Mouse (Mus musculus) thymus, adult 2 months (tissue): ENCODE data around the gene Hdac9. TPM values are rescaled to one million over a fixed set of nuclear protein-coding genes. Genes with fewer than 3 reads are reported as not detected.

ENCODE experiments used
- DNase-seq: peaks from one replicate; pipeline ENCODE4 v3.0.0; 2021
- H3K27ac ChIP-seq: fragments of 200-500 bp; 2 replicates; pipeline ENCODE4 v1.5.1; 2012; ENCODE audit warnings: low read length, control low read depth; ENCODE audit not compliant: control insufficient read depth, insufficient read depth
- H3K27me3 ChIP-seq: fragments of 200-500 bp; 2 replicates; pipeline ENCODE4 v1.6.1; 2012; ENCODE audit warnings: mild to moderate bottlenecking, low read length, moderate library complexity, mixed read lengths; ENCODE audit not compliant: control insufficient read depth, insufficient read depth
- H3K36me3 ChIP-seq: fragments of 200-500 bp; 2 replicates; pipeline ENCODE4 v1.6.1; 2012; ENCODE audit warnings: mild to moderate bottlenecking, low read length, moderate library complexity; ENCODE audit not compliant: control insufficient read depth, insufficient read depth
- H3K4me1 ChIP-seq: fragments of 200-500 bp; replicated peaks from 2 replicates; pipeline ENCODE4 v1.6.1; 2012; ENCODE audit warnings: low read length; ENCODE audit not compliant: control insufficient read depth, insufficient read depth
- H3K4me3 ChIP-seq: fragments of 200-500 bp; 2 replicates; pipeline ENCODE4 v1.5.1; 2012; ENCODE audit warnings: mild to moderate bottlenecking, low read length, control low read depth, moderate library complexity; ENCODE audit not compliant: control insufficient read depth, insufficient read depth
- CTCF ChIP-seq: fragments of 200-500 bp; IDR thresholded peaks from 2 replicates; pipeline ENCODE4 v1.5.1; 2012; ENCODE audit warnings: mild to moderate bottlenecking, control low read depth, low read length, moderate library complexity, borderline replicate concordance; ENCODE audit not compliant: control insufficient read depth, poor library complexity, insufficient read depth; ENCODE audit errors: extremely low read depth
- POLR2A ChIP-seq: fragments of 200-500 bp; IDR thresholded peaks from 2 replicates; pipeline ENCODE4 v1.6.1; 2012; ENCODE audit warnings: mild to moderate bottlenecking, low read length, control low read depth, moderate library complexity; ENCODE audit not compliant: control insufficient read depth, poor library complexity, insufficient read depth; ENCODE audit errors: extremely low read depth
- WGBS: fragments of 180-500 bp; shearing (Covaris S2); methylation state at CpG from one replicate; pipeline ENCODE4 v1.1.7; 2018; 5-methylcytosine and 5-hydroxymethylcytosine counted together
- polyA plus RNA-seq: library from polyadenylated mRNA; depleted of rRNA; stranded (reverse); fragments of >200 nt; gene quantifications from 2 replicates; pipeline ENCODE4 v1.2.3, GENCODE M21; 2012

The Hdac9 gene
- polyA plus RNA-seq, 1 experiment, result 1.9 TPM

DNA sequence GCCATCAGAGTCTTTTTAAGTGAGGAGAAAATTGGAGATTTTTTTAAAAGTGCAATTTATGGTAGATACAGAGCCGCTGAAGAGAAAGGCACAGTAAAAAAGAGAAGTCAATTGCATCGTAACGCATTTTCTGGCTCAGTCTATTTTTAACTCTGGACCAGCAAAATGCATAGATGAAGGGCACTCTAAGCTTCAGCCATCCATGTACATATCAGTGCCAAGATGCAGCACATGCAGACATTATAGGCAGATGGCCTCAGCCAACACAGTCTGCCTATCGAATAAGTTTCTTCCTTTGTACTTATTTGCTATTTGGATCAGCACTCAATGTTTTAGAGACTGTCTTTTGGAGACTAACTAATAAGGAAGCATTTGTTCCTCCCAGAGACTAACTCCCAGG is 751.2 kb downstream of the Hdac9 start:
- H3K27me3 ChIP-seq, result no peaks in the 10 kb centered on the region
- no peaks in the 10 kb centered on the region for H3K36me3 ChIP-seq
- WGBS, result 44% methylated on average over 4 of the region's 4 CpGs
- H3K4me1 ChIP-seq, result no peaks in the 10 kb centered on the region
- no peak overlapping the region for H3K4me3 ChIP-seq
- TF ChIP-seq CTCF (no peak), POLR2A (no peak)
- DNase-seq, result no peak
- H3K27ac ChIP-seq, result no peak overlapping the region

DNA sequence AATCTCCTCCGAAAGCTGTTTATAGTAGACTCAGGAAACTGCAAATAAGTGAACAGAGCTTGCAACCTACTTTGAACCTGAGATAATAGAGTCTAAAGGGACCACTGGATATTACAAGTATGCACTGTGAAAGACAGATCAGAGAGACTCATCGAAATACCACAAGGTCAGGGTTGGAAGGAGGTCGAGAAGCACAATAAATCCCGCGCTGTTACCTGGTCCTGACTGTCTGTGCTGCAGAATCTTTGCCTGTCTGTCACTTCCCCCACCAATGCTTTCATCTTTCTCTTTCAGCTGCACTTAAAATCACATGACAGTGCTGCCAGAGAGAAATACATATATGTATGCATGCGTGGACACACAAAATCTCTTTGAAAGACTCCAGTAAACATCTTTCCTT is 760.6 kb downstream of the Hdac9 start:
- TF ChIP-seq POLR2A (no peak), CTCF (no peak)
- Histone ChIP-seq H3K27ac (no peak overlapping the region), H3K4me1 (no peaks in the 10 kb centered on the region), H3K27me3 (no peaks in the 10 kb centered on the region), H3K4me3 (no peak overlapping the region), H3K36me3 (no peaks in the 10 kb centered on the region)
- no peak for DNase-seq
- WGBS, result 94% methylated on average over 6 of the region's 6 CpGs

DNA sequence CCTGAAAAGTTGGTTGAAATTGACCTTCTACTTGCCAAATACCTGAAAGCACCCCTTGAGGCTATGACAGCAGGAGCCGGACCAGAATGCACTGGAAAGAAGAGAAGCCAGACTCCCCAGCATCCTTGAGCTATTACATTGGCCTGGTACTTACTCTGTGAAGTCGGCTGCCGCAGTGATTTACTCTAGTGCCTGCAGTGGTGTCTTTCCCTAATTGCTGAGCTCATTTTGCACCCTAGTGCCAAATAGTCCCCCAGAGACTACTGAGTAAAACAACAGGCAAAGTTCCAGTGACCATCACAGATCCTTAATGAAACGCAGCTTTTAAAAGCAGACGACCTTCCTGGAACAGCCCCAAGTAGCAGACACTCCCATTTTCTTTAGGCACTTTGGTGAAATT is 761.2 kb downstream of the Hdac9 start:
- H3K27me3 ChIP-seq, result no peaks in the 10 kb centered on the region
- 93% methylated on average over 5 of the region's 5 CpGs for WGBS
- H3K27ac ChIP-seq, result no peak overlapping the region
- no peak for DNase-seq
- no peaks in the 10 kb centered on the region for H3K4me1 ChIP-seq
- TF ChIP-seq CTCF, result no peak
- no peak for TF ChIP-seq POLR2A
- no peaks in the 10 kb centered on the region for H3K36me3 ChIP-seq
- no peak overlapping the region for H3K4me3 ChIP-seq

DNA sequence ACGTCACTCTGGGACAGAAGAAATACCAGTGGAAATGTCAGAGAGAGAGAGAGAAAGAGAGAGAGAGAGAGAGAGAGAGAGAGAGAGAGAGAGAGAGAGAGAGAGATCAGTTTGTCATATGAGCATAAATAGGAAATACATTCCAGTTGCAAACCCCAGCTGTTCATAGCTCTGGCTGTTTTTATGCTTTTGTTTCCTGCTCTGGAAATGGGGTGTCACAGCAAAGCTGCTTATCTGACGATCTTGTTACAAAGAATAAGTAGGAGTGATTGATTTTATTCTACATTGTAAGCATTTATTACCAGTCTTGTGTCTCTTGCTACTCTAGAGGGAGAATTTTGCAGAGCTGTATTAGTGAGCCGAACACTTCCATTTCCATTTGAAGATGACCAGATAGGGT is 762.1 kb downstream of the Hdac9 start:
- H3K27ac ChIP-seq, result no peak overlapping the region
- H3K27me3 ChIP-seq, result no peaks in the 10 kb centered on the region
- DNase-seq, result no peak
- no peaks in the 10 kb centered on the region for H3K4me1 ChIP-seq
- no peak overlapping the region for H3K4me3 ChIP-seq
- TF ChIP-seq CTCF (no peak), POLR2A (no peak)
- no peaks in the 10 kb centered on the region for H3K36me3 ChIP-seq
- WGBS, result 81% methylated on average over 3 of the region's 3 CpGs

DNA sequence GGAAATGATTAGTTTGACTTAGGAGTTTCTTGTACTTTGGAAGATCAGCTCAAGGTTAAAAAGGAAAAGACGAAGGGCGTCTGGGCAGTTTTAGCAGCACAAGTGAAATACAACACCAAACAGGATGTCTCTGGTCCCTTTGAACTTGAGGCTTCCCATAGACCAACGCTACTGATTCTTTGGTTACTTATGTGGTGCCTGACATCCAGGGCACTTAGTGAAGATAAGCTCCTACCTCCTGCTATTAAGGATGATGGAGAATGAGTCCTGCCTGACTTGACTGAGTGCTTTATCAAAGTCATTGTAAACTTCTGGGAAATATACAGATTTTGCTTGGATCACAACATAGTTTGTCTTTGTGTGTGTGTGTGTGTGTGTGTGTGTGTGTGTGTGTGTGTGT is 765.6 kb downstream of the Hdac9 start:
- Histone ChIP-seq H3K4me3 (no peak overlapping the region), H3K27me3 (no peaks in the 10 kb centered on the region), H3K27ac (no peak overlapping the region), H3K36me3 (no peaks in the 10 kb centered on the region), H3K4me1 (no peaks in the 10 kb centered on the region)
- WGBS, result 24% methylated on average over 3 of the region's 3 CpGs
- DNase-seq, result no peak
- TF ChIP-seq CTCF, result no peak
- TF ChIP-seq POLR2A, result no peak

DNA sequence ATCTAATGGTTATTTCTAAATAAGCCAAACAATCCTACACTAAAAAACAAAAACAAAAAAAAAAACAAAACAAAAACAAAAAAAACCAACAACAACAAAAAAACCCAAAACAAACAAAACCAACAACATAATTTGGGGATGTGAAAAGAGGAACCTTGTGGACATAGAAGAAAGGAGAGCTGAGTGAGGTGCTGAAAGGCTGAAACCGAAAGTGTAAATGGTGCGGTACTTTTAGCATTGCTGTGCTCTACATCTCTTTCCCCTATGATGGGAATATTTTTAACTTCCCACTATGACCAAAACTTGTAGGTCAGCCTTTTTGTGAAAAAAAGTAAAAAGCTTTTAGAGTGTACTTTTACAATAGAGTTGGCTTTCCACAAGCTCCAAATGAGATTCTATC is 774.2 kb downstream of the Hdac9 start:
- Histone ChIP-seq H3K4me1 (no peaks in the 10 kb centered on the region), H3K36me3 (no peaks in the 10 kb centered on the region), H3K4me3 (no peak overlapping the region), H3K27me3 (no peaks in the 10 kb centered on the region), H3K27ac (no peak overlapping the region)
- TF ChIP-seq CTCF, result no peak
- TF ChIP-seq POLR2A, result no peak
- 7% methylated on average over 2 of the region's 2 CpGs for WGBS
- DNase-seq, result no peak

DNA sequence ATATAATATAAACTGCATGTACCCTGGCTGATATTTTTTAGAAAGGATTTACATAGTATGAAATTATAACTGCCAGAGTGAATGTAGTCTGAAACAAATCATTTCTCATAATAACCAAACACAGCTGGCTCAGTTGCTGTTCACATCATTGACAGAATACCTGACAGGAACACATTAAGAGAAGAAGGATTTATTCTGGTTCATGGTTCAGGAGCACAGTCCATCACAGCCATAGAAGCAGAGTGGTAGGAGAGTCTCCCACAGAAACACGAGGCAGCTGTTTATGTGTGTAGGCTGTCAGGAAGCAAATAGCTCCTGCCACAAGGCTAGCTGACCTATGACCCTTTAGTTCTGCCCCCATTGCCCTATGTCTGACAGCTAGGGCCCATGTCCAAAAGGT is 803.6 kb downstream of the Hdac9 start:
- Histone ChIP-seq H3K4me1 (no peaks in the 10 kb centered on the region), H3K4me3 (no peak overlapping the region), H3K36me3 (no peaks in the 10 kb centered on the region), H3K27ac (no peak overlapping the region), H3K27me3 (no peaks in the 10 kb centered on the region)
- TF ChIP-seq POLR2A (no peak), CTCF (no peak)
- no peak for DNase-seq
- 71% methylated on average over 1 of the region's 1 CpGs for WGBS

DNA sequence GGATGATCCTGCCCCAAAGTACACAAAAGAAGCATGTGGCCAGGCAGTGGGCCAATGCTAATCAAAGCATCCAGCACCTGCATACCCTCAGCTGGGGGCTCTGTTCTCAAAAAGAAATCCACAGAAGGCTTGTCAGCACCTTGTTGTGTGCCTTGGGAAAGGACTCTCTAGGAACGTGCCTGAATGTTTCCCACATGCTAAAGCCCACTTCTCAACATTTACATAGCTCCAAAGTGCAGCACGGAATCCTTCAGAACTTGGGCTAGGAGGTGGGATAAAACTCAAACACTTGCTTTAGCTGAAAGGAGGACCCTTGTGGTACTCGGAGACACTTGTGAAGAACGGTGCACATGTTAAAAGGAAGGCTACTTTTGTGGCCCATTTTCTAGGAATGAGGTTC is 823.9 kb downstream of the Hdac9 start:
- Histone ChIP-seq H3K27me3 (no peaks in the 10 kb centered on the region), H3K27ac (no peak overlapping the region), H3K4me1 (no peaks in the 10 kb centered on the region), H3K36me3 (no peaks in the 10 kb centered on the region), H3K4me3 (no peak overlapping the region)
- 91% methylated on average over 4 of the region's 4 CpGs for WGBS
- TF ChIP-seq CTCF (no peak), POLR2A (no peak)
- DNase-seq, result no peak
